Mouse (Mus musculus) monocyte, adult 2 months (primary cell): ENCODE results near the gene Olfr341.

Experiments used
- DNase-seq, 2 experiments: peaks; one replicate each; pipeline ENCODE4 v3.0.0; 2022; ENCODE audit warnings: low spot score in 2 of 2, low read depth in 1 of 2

Olfr341 gene

GRCm38 (mm10) chr2:36482368-36482767 lies at the start of gene Olfr341:
Olfr341 (minus strand) TSS chr2:36482468.
- DNase-seq = no peak

GRCm38 (mm10) chr2:36524698-36525097 lies 42.4 kb upstream of the Olfr341 start, which contains the start of gene Olfr342:
Olfr342 (plus strand) TSS chr2:36524998.
- no peak for DNase-seq

- DNase-seq = no peak
Measured at GRCm38 (mm10) chr2:36473634-36474033, 8.6 kb downstream of the Olfr341 start.

- no peak for DNase-seq
Measured at GRCm38 (mm10) chr2:36452287-36452686, 30.0 kb downstream of the Olfr341 start, which contains the start of gene Olfr340. Olfr340 (plus strand) TSS chr2:36452587.
